Mouse (Mus musculus): ENCODE measurements around the gene Ankrd6.

Gene Ankrd6

DNA sequence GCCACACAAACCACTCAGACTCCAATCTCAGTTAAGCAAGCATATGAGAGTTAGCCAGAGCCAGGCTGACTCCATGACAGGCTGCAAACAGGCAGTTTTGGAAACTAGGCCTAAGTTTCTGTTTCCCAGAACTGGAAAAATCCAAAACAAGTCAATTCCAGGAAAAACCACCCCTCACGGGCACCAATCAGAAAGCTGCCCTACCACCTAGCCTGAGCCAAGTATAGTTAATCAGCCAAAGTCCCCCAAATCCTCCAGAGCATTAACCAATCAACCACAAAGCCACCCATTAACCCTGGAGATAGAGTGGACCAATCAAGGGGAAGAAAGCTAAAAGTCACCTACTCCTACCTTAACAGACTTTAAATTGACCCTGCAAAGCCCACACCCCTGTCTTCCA lies 163.5 kb downstream of the Ankrd6 start:
- no peak for DNase-seq (ENCODE audit: low read depth, low spot score)

DNA sequence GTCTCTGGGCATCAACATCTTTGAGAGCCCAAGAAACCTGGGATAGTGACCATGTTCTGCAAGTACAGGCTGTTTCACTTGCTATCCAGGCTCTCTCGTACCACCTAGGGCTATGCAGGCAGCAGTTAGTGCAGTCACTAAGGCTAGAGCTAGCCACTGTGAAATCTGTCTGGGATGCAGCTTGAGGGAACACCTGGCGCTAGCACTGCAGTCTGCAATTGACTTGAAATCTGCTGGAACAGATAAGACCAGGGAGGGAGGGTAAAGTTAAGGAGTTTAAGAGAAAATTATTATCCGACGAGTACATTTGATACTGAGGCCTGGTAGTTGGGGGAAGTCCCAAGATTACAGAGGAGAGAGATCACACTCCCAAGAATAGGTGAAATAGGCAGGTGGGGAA lies 170.6 kb downstream of the Ankrd6 start:
- no peak for DNase-seq (ENCODE audit: low read depth, low spot score)

DNA sequence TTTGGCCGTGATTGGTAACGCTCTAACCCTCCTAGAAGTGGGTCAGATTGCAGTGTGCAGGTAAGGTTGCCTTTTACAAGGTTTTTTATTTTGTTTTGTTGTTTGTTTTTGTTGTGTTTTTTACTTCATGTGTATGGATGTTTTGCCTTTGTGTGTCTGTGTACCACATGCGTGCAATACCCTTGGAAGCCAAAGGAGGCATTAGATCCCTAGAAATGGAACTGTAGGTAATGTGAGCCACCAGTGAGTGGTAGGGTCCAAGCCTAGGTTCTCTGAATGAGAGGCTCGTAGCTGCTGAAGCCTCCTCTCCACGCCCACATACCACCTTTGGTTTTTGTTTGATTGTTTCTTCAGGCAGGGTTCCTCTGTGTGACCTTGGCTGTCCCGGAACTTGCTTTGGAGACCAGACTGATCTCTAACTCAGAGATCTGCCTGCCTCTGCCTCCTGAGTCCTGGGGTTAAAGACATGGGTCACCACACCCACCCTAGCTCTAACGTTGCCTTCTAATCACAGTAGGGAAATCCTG lies 180.3 kb downstream of the Ankrd6 start:
- peak; percentile 24 for DNase-seq (ENCODE audit: low read depth, low spot score)

DNA sequence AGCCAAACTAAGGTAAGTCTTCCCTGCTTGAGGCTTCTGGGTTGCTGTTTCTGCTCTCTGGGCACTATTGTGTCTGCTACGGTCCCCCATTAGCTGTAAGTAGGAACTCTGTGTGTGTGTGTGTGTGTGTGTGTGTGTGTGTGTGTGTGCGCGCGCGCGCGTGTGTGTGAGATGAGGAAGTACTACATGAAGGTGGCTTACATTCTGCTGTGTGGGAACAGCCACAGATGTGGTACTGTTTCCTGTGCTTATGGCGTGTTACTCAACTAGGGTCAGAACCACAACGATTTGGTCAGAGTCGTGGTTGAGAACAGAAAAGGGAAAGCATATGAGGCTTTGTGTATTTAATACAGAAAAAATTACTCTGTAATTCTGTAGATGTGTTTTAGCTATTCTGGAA lies 182.6 kb downstream of the Ankrd6 start:
- no peak for DNase-seq (ENCODE audit: low read depth, low spot score)

DNA sequence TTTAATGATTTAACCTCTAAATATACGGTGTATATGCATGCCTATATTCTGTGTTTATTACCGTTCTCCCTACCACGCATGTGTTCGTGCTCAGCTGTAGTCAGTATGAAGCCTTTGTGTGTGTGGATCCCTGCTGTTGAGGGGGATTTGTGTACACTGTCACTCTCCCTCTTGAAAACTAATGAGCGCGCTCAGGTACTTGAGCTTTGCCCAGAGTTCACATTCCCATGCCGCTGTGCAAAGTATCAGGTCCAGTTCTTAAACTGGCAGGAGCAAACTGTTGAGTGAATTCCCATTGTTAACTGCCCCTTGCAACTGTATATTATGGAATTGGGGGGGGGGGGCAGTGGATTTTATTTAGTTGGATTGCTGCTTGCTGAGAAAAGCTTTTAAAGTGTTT lies 183.2 kb downstream of the Ankrd6 start:
- no peak for DNase-seq (ENCODE audit: low read depth, low spot score)

DNA sequence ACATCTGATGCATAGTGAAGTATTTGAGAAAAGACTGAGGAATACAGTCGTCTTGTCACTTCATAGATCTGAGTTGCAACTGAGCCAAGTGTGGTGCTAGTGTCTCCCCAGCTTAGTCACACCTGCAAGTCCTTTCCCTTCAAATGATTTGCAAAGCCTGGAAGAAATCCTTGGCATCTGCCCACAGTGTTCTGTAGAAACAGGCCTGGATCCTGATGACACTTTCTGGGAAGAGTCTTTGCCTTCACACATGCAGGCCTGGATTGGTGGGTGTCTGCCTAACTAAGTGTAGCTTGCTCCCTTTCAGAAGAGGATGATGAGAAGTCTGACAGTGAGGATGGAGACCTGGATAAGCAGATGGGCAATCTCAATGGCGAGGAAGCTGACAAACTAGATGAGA lies 193.2 kb downstream of the Ankrd6 start:
- no peak for DNase-seq (ENCODE audit: low read depth, low spot score)

Data from WW6 (cell line).